Mouse (Mus musculus) bone marrow macrophage, adult 2 months (primary cell): ENCODE results near the gene Gm8220.
"Not testable (repeated sequence)": the region's sequence is repeated elsewhere in the genome, so short reads cannot be mapped to it uniquely, and the experiment has no call there.

ENCODE experiments used
- CTCF ChIP-seq: IDR thresholded peaks from 2 replicates; pipeline ENCODE4 v1.5.1; 2012; ENCODE audit warnings: low read depth, mild to moderate bottlenecking, low read length, moderate library complexity
- POLR2A ChIP-seq: IDR thresholded peaks from 2 replicates; pipeline ENCODE4 v1.6.1; 2012; ENCODE audit warnings: mild to moderate bottlenecking, low read depth, low read length, borderline replicate concordance

- not testable (repeated sequence) for TF ChIP-seq CTCF, POLR2A
These were observed at the start of gene Gm8220 for GRCm38 (mm10) chr14:44285280-44285679.
